Comparison of ENCODE assay signal across 18 mouse cellular contexts in genomic region chr1:104945110-104945489, GRCm38 (mm10).
DNase-seq lines count a peak whose midpoint lies in the region; ATAC-seq lines count a peak whose summit lies in the region.
"Had no signal": no experiment of that assay in that cellular context is flagged by ENCODE, and none has a peak within 500 bp of the region (broad histone marks: within the 10 kb centered on the region; RNA-seq: fewer than 3 reads in every experiment).

No protein-coding gene starts in this region.

- ATAC-seq in frontal cortex, adult (ENCODE audit: low TSS enrichment): 0 out of 2 replicates have a peak, but pooled peaks have one; percentile 18
- peak; percentile 55 for ATAC-seq in forebrain, embryonic 13.5 days
- peak; percentile 74 for ATAC-seq in hindbrain, embryonic 13.5 days (ENCODE audit: low FRiP score)
- ATAC-seq in midbrain, embryonic 13.5 days: peak; percentile 62

- no peak overlapping the region for H3K4me2 ChIP-seq in forebrain, embryonic 13.5 days
- H3K4me2 ChIP-seq in hindbrain, embryonic 13.5 days: no peak overlapping the region
- no peak overlapping the region for H3K4me2 ChIP-seq in midbrain, embryonic 13.5 days (replicated peaks)
- H3K4me2 ChIP-seq: heart, embryonic 15.5 days; liver, embryonic 11.5 days had no signal

- H3K9ac ChIP-seq in forebrain, embryonic 13.5 days: no peak overlapping the region
- no peak overlapping the region for H3K9ac ChIP-seq in hindbrain, embryonic 13.5 days
- H3K9ac ChIP-seq in midbrain, embryonic 13.5 days (replicated peaks): no peak overlapping the region
- H3K9ac ChIP-seq: heart, embryonic 15.5 days had no signal

- WGBS in forebrain, embryonic 13.5 days: 98% methylated on average over 2 of the region's 2 CpGs
- 93% methylated on average over 2 of the region's 2 CpGs for WGBS in hindbrain, embryonic 13.5 days
- 91% methylated on average over 2 of the region's 2 CpGs for WGBS in midbrain, embryonic 13.5 days

- H3K36me3 ChIP-seq in forebrain, embryonic 13.5 days (ENCODE audit: poor library complexity, severe bottlenecking): no peaks in the 10 kb centered on the region
- H3K36me3 ChIP-seq in hindbrain, embryonic 13.5 days: no peaks in the 10 kb centered on the region
- H3K36me3 ChIP-seq in midbrain, embryonic 13.5 days: no peaks in the 10 kb centered on the region
- H3K36me3 ChIP-seq: heart, embryonic 15.5 days had no signal

- H3K4me3 ChIP-seq in forebrain, embryonic 13.5 days: no peak overlapping the region
- H3K4me3 ChIP-seq in hindbrain, embryonic 13.5 days: no peak overlapping the region
- H3K4me3 ChIP-seq in midbrain, embryonic 13.5 days (replicated peaks): no peak overlapping the region
- H3K4me3 ChIP-seq: erythroblast, embryonic 14.5 days; heart, adult 2 months; heart, embryonic 15.5 days; layer of hippocampus, adult 2 months; megakaryocyte, embryonic 14.5 days; myocyte had no signal

- no peak for DNase-seq in frontal cortex, postnatal 25 days (ENCODE audit: low spot score in 2 of 2)
- DNase-seq in kidney, adult 9 months: no peak
- DNase-seq in T-cell, adult 2 months (ENCODE audit: low spot score): no peak
- DNase-seq in thymus, postnatal 10 days (ENCODE audit: low spot score in 2 of 2): no peak
- DNase-seq: heart, adult 2 months; lung, adult 18-20 months; lung, postnatal 14 days; thymus, adult 2 months had no signal

- no peaks in the 10 kb centered on the region for H3K27me3 ChIP-seq in forebrain, embryonic 13.5 days
- H3K27me3 ChIP-seq in hindbrain, embryonic 13.5 days: no peaks in the 10 kb centered on the region
- no peaks in the 10 kb centered on the region for H3K27me3 ChIP-seq in midbrain, embryonic 13.5 days
- H3K27me3 ChIP-seq: heart, embryonic 15.5 days; megakaryocyte, embryonic 14.5 days had no signal

- H3K4me1 ChIP-seq in forebrain, embryonic 13.5 days: no peaks in the 10 kb centered on the region
- H3K4me1 ChIP-seq in hindbrain, embryonic 13.5 days (replicated peaks): no peaks in the 10 kb centered on the region
- H3K4me1 ChIP-seq in midbrain, embryonic 13.5 days (replicated peaks): no peaks in the 10 kb centered on the region
- H3K4me1 ChIP-seq: megakaryocyte, embryonic 14.5 days had no signal

- no peaks in the 10 kb centered on the region for H3K9me3 ChIP-seq in forebrain, embryonic 13.5 days (replicated peaks)
- H3K9me3 ChIP-seq in hindbrain, embryonic 13.5 days: no peaks in the 10 kb centered on the region
- H3K9me3 ChIP-seq in midbrain, embryonic 13.5 days: no peaks in the 10 kb centered on the region
- H3K9me3 ChIP-seq: heart, embryonic 15.5 days; megakaryocyte, embryonic 14.5 days had no signal

- H3K27ac ChIP-seq in forebrain, embryonic 13.5 days: no peak overlapping the region
- H3K27ac ChIP-seq in hindbrain, embryonic 13.5 days: no peak overlapping the region
- H3K27ac ChIP-seq in midbrain, embryonic 13.5 days: no peak overlapping the region
- H3K27ac ChIP-seq: heart, adult 2 months; heart, embryonic 15.5 days; layer of hippocampus, adult 2 months had no signal

Comparison
In these comparisons a context has a peak if more than half of its experiments do, and no peak if none do; other contexts are left out.
1. ATAC-seq: peak in every context shown above with its lines; median percentile 74 in hindbrain, embryonic 13.5 days; 62 in midbrain, embryonic 13.5 days; 55 in forebrain, embryonic 13.5 days; 18 in frontal cortex, adult.